Mouse (Mus musculus): ENCODE measurements at regions not wholly inside any gene's neighbourhood (a gene's known extent, or its start where the extent isn't known, plus 50 kb on each side); places are given as distances from the start of the nearest gene placed in this dataset.

DNA sequence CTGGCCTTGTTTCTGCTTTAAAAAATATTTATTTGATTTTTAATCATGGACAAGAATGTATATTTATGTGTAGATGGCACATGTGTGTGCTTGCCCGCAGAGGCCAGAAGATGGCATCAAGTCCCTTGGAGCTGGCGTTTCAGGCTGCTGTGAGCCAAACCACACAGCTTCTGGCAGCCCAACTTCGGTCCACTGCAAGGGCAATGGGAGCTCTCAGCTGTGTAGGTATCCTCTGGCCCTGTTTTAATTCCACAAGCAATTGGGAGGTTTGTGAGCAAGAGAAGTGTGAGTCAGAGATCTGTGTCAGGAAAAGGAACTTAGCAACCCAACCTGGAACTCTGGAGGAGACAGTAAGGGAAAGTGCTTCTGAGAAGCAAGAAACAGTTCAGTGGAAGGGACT is 125.3 kb upstream of the Dnajc19 start:
- TF ChIP-seq CTCF (IDR thresholded peaks at IDR 0.05) = no peak; the same call in 1 of the 2 replicates
- intact Hi-C loops (cut with DNase I) = no loop called here
- H3K27ac ChIP-seq = no peak overlapping the region
- no peak for DNase-seq (ENCODE audit: extremely low spot score in 1 of 2, low spot score in 2 of 2)
- H3K4me3 ChIP-seq = no peak overlapping the region

DNA sequence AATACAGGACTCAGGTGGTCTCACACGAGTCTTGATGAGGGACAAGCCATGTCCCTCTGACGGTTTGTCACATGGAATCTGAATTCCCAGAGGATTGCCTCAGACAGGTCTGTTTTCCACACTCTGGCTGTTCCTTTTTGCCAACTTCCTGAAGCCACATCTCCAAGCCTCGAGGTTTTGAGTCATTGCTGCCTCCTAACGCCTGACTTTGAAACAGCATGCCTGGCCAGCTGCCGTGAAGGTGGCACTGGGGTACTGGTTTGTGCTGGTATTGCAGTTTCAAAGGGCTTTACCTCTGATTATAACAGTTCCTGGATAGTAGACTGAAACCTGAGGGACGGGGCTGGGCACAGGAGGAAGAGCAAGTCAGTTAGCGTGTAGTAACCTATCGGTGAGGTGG is 117.1 kb upstream of the Dnajc19 start:
- peak; percentile 57 to 58 for DNase-seq (ENCODE audit: extremely low spot score in 1 of 2, low spot score in 2 of 2)
- intact Hi-C loops (cut with DNase I) = loop anchor here (1.0 to 5.0 kb wide), 3 partner anchors 91 to 241 kb away; partner anchors contain the start of gene Dnajc19
- peak; percentile 69 for TF ChIP-seq CTCF (IDR thresholded peaks at IDR 0.05)
- Histone ChIP-seq H3K4me3 (no peak overlapping the region), H3K27ac (no peak overlapping the region)

DNA sequence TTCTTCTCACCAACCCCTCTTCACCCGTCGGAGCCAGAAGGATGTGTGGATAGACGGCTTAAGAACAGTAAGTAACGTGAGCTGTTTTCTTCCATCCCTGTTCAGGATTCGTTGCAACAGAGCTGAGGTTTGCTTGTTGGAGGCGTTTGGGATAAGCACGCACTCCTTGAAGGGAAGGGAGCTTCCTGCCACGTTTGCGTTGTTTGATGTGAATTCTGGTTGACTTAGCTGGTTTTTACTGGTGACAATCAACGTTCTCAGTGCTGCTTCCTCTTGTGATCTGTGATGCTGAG is 116.0 kb upstream of the Dnajc19 start:
- Histone ChIP-seq H3K4me3 (no peak overlapping the region), H3K27ac (no peak overlapping the region)
- no peak for DNase-seq (ENCODE audit: extremely low spot score in 1 of 2, low spot score in 2 of 2)
- intact Hi-C loops (cut with DNase I) = loop anchor here (5.0 kb wide), 2 partner anchors 90 to 240 kb away; no protein-coding TSS in a partner anchor
- TF ChIP-seq CTCF (IDR thresholded peaks at IDR 0.05) = no peak

DNA sequence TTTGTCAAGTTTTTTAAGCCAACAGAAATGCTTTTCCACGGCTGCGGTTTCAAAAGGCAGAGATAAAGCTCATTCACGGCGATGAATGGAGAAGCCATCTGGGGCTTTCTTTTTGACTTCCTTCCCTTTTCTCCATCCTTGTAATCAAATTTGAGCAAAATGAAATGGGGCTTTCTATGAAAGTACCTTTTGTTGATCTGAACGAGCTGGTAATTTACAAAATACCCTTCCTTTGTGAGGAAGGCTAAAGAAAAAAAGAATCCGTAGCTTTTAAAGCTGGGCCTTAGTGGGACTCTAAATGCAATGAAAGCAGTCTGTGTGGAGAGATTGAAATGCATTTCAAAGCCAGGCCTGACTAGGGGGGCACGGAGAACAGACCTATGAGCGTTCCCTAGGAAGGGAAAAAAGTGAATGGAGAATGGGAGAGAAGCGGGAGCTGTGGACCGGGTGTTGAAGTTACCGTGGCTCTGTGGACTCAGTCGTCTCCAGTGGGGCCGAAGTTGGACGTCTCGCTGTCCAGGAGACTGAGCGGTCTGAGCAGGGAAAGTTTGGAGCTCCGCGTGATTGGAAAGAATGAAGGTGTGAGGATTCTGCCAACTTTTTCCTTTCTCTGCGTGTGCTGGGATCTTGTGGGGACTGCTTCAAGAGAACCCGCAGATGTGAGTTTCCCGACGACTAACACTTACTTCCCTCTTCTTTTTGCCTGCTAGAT is 115.5 kb upstream of the Dnajc19 start:
- no peak for DNase-seq (ENCODE audit: extremely low spot score in 1 of 2, low spot score in 2 of 2)
- no peak overlapping the region for H3K27ac ChIP-seq

DNA sequence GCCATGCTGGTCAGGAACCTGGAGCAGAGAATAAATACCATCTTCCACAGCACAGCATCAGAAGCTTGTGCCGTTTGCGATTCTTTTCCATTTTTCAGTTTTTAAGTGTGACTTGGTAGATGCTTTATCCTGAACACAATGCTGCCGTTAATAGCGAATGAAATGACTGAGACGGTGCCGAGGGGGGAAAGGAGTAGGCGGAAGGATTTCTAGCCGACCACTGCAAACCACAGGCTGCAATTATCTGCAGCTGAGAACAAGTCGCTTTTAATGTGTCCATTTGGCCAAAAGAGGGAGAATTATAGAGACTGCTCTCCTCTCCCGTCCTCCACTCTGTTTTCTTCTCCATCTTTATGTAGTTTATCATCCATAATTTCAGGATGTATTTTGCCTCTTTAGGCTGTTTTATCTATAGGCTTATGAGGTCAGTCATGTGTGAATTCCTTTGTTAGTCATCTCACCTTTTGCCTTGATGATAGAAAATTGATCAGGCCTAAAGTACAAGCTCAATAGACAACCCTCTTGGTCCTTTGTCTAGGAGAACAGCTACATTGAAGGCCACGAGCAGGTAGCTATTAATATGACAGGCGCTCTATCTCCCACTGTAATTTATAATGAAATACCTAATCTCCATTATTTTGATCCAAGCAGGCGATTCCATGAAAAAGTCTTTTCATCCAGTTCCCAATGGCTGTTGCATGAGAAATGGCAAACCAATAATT is 114.8 kb upstream of the Dnajc19 start:
- intact Hi-C loops (cut with DNase I) = loop anchor here (5.0 kb wide), 2 partner anchors 89 to 239 kb away; no protein-coding TSS in a partner anchor
- H3K27ac ChIP-seq = no peak overlapping the region
- DNase-seq (ENCODE audit: extremely low spot score in 1 of 2, low spot score in 2 of 2) = no peak
- no peak overlapping the region for H3K4me3 ChIP-seq
- no peak for TF ChIP-seq CTCF (IDR thresholded peaks at IDR 0.05)

More for the DNA sequence above, 115.5 kb upstream of the Dnajc19 start:
- no peak overlapping the region for H3K4me3 ChIP-seq
- intact Hi-C loops (cut with DNase I) = loop anchor here (5.0 kb wide), 2 partner anchors 89 to 239 kb away; no protein-coding TSS in a partner anchor
- no peak for TF ChIP-seq CTCF (IDR thresholded peaks at IDR 0.05)

DNA sequence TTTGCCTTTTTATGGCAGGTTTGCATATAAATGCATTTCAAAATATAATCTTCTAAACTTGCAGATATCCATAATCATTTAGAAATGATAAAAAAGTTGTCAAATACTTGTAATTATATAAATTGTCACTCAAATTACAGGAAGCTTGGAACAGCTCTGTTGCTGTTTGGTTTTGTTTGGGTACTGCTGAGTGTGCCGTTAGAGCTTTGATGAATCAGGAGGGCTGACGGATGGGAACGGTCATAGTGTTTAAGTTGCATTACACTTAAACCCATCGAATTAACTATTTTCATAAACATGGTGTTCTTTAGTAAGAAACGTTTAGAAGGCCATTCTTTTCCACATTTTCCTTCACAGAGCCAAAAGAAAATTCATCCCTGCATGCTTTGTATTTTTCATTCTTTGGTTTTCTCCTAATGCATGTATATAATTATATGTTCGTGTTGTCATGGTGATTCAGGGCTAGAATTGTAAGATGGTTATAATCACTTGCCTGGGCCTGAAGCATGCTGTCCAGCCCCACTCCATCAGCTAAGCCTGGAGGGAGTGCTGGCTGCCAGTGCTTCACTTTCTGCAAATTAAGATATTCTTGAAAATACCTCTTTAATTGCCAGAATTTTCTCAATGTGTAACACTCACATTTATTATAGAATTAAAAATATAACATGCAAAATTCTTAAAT is 92.4 kb upstream of the Dnajc19 start:
- Histone ChIP-seq H3K4me3 (no peak overlapping the region), H3K27ac (no peak overlapping the region)
- DNase-seq (ENCODE audit: extremely low spot score in 1 of 2, low spot score in 2 of 2) = no peak
- no peak for TF ChIP-seq CTCF (IDR thresholded peaks at IDR 0.05)
- intact Hi-C loops (cut with DNase I) = no loop called here

DNA sequence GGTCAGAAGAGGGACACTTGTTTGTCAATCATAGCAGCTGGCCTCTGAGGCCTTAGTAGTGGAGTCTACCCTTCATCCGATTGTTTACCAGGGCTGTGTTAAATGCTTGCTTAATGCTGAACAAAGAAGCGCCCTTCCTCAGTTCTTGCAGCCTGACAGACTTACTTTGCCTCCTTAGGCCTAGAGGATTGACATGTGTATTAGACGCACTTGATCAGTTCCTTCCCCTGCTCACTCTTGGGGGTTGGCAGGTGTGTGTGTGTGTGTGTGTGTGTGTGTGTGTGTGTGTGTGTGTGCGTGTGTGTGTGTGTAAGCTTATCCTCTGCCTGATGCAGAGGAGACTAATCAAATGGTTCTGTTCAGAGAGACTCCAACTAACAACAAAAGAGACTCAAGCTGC is 91.8 kb upstream of the Dnajc19 start:
- intact Hi-C loops (cut with DNase I) = no loop called here
- no peak for DNase-seq (ENCODE audit: extremely low spot score in 1 of 2, low spot score in 2 of 2)
- Histone ChIP-seq H3K27ac (no peak overlapping the region), H3K4me3 (no peak overlapping the region)
- no peak for TF ChIP-seq CTCF (IDR thresholded peaks at IDR 0.05)

DNA sequence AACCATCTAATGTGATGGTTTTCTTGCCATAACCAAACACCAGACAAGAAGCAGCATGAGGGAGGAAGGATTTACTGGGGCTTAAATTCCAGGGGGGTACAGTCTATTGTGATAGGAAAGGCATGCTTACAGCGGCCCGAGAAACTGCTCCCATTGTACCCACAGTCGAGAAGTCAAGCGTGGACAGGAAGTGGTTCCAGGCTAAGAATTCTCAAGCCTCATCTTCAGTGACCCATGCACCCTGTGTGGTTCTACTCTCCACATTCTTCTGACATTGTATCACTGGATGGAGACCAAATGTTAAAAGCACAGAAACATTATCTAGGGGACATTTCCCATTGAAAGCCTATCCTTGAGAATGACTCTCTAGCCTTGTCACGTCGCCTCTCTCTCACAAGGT is 90.8 kb upstream of the Dnajc19 start:
- intact Hi-C loops (cut with DNase I) = no loop called here
- TF ChIP-seq CTCF (IDR thresholded peaks at IDR 0.05) = no peak
- Histone ChIP-seq H3K27ac (no peak overlapping the region), H3K4me3 (no peak overlapping the region)
- no peak for DNase-seq (ENCODE audit: extremely low spot score in 1 of 2, low spot score in 2 of 2)

DNA sequence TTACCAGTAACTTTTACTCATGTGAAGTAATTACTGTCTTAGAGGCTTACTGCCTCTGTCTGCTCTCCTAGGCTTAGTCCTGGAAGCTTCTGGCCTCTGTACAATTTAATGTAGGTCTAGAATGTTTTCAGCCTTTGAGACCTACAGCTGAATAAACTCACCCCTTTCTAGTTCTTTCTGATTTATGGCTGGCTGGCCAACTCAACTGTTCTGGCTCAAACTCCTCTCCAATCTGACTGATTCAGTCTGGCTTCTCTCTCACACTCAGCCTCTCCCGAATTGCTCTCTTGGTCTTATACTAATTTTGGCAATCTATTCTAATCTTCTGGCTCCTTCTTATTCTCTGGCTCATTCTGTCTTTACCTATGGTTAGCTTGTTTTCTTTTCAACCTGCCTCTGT is 87.0 kb upstream of the Dnajc19 start:
- H3K27ac ChIP-seq = no peak overlapping the region
- no peak overlapping the region for H3K4me3 ChIP-seq
- intact Hi-C loops (cut with DNase I) = no loop called here
- TF ChIP-seq CTCF (IDR thresholded peaks at IDR 0.05) = no peak
- no peak for DNase-seq (ENCODE audit: extremely low spot score in 1 of 2, low spot score in 2 of 2)

DNA sequence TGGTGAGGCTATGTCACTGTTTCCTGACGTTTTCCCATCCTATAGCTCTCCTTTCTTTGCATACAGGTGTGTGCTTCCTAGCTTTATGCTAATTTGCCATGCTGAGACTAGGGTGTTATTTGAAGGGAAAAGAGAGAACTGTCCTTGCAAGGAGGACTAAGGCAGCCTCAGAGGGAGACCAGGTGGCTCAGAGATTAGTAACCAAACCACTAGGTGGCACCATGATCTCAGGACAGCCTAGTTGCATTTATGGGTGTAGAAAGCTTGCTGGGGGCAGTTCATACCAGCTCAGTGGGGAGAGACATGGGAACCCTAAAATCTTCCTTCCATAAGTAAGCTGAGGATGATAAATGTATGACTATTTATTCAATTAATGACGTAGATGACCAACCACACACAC is 68.9 kb upstream of the Dnajc19 start:
- peak; percentile 15 for TF ChIP-seq CTCF (IDR thresholded peaks at IDR 0.05)
- intact Hi-C loops (cut with DNase I) = no loop called here
- no peak overlapping the region for H3K4me3 ChIP-seq

DNA sequence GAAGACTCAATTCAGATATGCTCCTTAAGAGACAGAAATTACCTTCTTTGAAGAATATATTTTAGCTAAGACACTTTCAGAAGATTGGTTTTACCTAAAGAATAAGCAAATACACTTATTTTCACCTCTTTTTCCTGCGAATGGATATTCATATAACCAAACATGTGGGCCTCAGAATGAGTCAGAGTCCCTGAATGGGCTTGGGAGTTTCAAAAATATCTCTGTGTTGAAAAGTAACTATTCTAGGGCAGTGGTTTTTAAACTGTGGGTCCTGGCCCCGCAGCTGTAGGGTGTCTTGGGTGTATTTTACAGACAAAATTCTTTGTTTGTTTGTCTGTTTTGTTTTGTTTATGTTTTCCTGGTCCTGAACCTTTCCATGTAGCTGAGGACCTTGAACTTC is 62.5 kb upstream of the Dnajc19 start:
- DNase-seq (ENCODE audit: extremely low spot score in 1 of 2, low spot score in 2 of 2) = no peak
- no peak for TF ChIP-seq CTCF (IDR thresholded peaks at IDR 0.05)
- intact Hi-C loops (cut with DNase I) = no loop called here
- Histone ChIP-seq H3K4me3 (no peak overlapping the region), H3K27ac (no peak overlapping the region)

More for the DNA sequence above, 68.9 kb upstream of the Dnajc19 start:
- DNase-seq (ENCODE audit: extremely low spot score in 1 of 2, low spot score in 2 of 2) = no peak
- no peak overlapping the region for H3K27ac ChIP-seq

DNA sequence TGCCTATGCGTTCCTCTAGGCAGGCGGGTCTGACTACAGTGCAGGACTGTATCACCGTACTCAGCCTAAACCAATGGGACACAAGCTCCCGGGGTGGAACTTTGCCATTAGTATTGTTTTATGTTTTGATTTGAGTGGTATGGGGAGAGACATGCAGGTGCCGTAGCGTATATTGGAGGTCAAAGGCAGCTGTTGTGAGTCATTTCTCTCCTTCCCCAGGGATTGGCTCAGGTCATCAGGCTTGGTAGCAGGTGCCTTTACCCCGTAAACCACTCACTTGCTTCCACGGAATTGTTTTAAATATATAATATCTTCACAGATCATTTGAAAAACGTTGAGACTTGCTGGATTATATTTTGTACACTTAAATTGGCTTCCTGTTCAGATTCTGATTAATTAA is 58.1 kb upstream of the Dnajc19 start:
- no peak overlapping the region for H3K4me3 ChIP-seq
- no peak overlapping the region for H3K27ac ChIP-seq
- TF ChIP-seq CTCF (IDR thresholded peaks at IDR 0.05) = no peak
- no peak for DNase-seq (ENCODE audit: extremely low spot score in 1 of 2, low spot score in 2 of 2)
- intact Hi-C loops (cut with DNase I) = no loop called here

Measured in left cerebral cortex, adult 2 months (tissue).